12 mouse cellular contexts compared by ENCODE assay signal in genomic region chr11:33912151-33912571, GRCm38 (mm10). TPM values are rescaled to one million over a fixed set of nuclear protein-coding genes. Genes with fewer than 3 reads are reported as not detected.
A peak's percentile ranks its signal among the peaks of the same experiment; 100 is the strongest.
DNase-seq lines count a peak whose midpoint lies in the region; ATAC-seq and TF ChIP-seq lines count a peak whose summit lies in the region.
"Had no signal": no experiment of that assay in that cellular context is flagged by ENCODE, and none has a peak within 500 bp of the region (broad histone marks: within the 10 kb centered on the region; RNA-seq: fewer than 3 reads in every experiment).

No protein-coding gene starts in this region.

- no peaks in the 10 kb centered on the region for H3K4me1 ChIP-seq in heart, postnatal 0 days (ENCODE audit: control insufficient read depth, insufficient read depth)
- peaks cover 20 to 50% of the 10 kb centered on the region in 2 experiments for H3K4me1 ChIP-seq in MEL (ENCODE audit: control insufficient read depth in 1 of 2, insufficient read depth in 2 of 2, low read length in 2 of 2)
- peaks cover 16% of the 10 kb centered on the region for H3K4me1 ChIP-seq in limb, embryonic 14.5 days (ENCODE audit: control insufficient read depth, insufficient read depth, low read length)
- H3K4me1 ChIP-seq: intestine, embryonic 15.5 days had no signal

- no peak for TF ChIP-seq CTCF in heart, postnatal 0 days (IDR thresholded peaks at IDR 0.05; ENCODE audit: low read depth)
- no peak for TF ChIP-seq CTCF in MEL (IDR thresholded peaks at IDR 0.05 in 2 of 3, conservative IDR thresholded peaks at IDR 0.05 in 1 of 3; ENCODE audit: control insufficient read depth in 1 of 3, insufficient read depth in 1 of 3, low read depth in 2 of 3, low read length in 3 of 3, poor library complexity in 1 of 3, severe bottlenecking in 1 of 3)

- TF ChIP-seq EP300 in heart, postnatal 0 days (IDR thresholded peaks at IDR 0.05; ENCODE audit: low read depth) = no peak
- peak in 1 of 2 experiments; percentile 84; a peak in 2 of 4 replicates for TF ChIP-seq EP300 in MEL (IDR thresholded peaks at IDR 0.05; ENCODE audit: low read depth in 1 of 2, low read length in 2 of 2)

- intact Hi-C loops in heart, postnatal 14 days (cut with DNase I) = no loop called here
- intact Hi-C loops in gastrocnemius, postnatal 36 days (cut with DNase I) = no loop called here
- intact Hi-C loops in left cerebral cortex, postnatal 25 days (cut with DNase I) = no loop called here

- TF ChIP-seq RAD21 in MEL (IDR thresholded peaks at IDR 0.05; ENCODE audit: low read depth, low read length) = no peak

- no peaks in the 10 kb centered on the region for H3K9me3 ChIP-seq in heart, postnatal 0 days (replicated peaks; ENCODE audit: control insufficient read depth, low read length)
- H3K9me3 ChIP-seq in MEL (replicated peaks; ENCODE audit: insufficient read depth, low read length) = no peaks in the 10 kb centered on the region
- no peaks in the 10 kb centered on the region for H3K9me3 ChIP-seq in limb, embryonic 14.5 days (ENCODE audit: control insufficient read depth, low read length)
- H3K9me3 ChIP-seq: intestine, embryonic 15.5 days had no signal

- H3K4me2 ChIP-seq in heart, postnatal 0 days (ENCODE audit: low read depth, low read length) = no peak overlapping the region
- H3K4me2 ChIP-seq in limb, embryonic 14.5 days (replicated peaks; ENCODE audit: low read depth, low read length, severe bottlenecking) = no peak overlapping the region
- H3K4me2 ChIP-seq: intestine, embryonic 15.5 days had no signal

- H3K9ac ChIP-seq in heart, postnatal 0 days (replicated peaks; ENCODE audit: low read depth, low read length) = no peak overlapping the region
- H3K9ac ChIP-seq in MEL (ENCODE audit: control insufficient read depth, low read depth, low read length, poor library complexity, severe bottlenecking) = no peak overlapping the region
- H3K9ac ChIP-seq in limb, embryonic 14.5 days (ENCODE audit: low read depth, low read length, severe bottlenecking) = no peak overlapping the region
- H3K9ac ChIP-seq: intestine, embryonic 15.5 days had no signal

- ATAC-seq in heart, postnatal 0 days (ENCODE audit: insufficient read depth, low read depth) = no peak
- peak; percentile 65 for ATAC-seq in limb, embryonic 14.5 days (ENCODE audit: low FRiP score, low read depth)
- ATAC-seq: intestine, embryonic 15.5 days had no signal

- H3K27me3 ChIP-seq in heart, postnatal 0 days (ENCODE audit: control insufficient read depth, insufficient read depth, low read length) = 0 out of 2 replicates have a peak, but pooled peaks cover 2% of the 10 kb centered on the region
- H3K27me3 ChIP-seq in MEL (ENCODE audit: control insufficient read depth in 1 of 2, insufficient read depth in 2 of 2, low read length in 2 of 2) = no peaks in the 10 kb centered on the region
- no peaks in the 10 kb centered on the region for H3K27me3 ChIP-seq in limb, embryonic 14.5 days (ENCODE audit: control insufficient read depth, insufficient read depth, low read length)
- H3K27me3 ChIP-seq: intestine, embryonic 15.5 days had no signal

- no peak overlapping the region for H3K4me3 ChIP-seq in heart, postnatal 0 days (ENCODE audit: low read depth, low read length)
- no peak overlapping the region for H3K4me3 ChIP-seq in MEL (ENCODE audit: control insufficient read depth in 1 of 2, insufficient read depth in 1 of 2, low read depth in 2 of 2, low read length in 2 of 2)
- H3K4me3 ChIP-seq in limb, embryonic 14.5 days (replicated peaks; ENCODE audit: low read length) = no peak overlapping the region
- H3K4me3 ChIP-seq: intestine, embryonic 15.5 days had no signal

- no peak overlapping the region for H3K27ac ChIP-seq in heart, postnatal 0 days (ENCODE audit: low read depth)
- 0 out of 2 replicates have a peak overlapping the region, but pooled peaks have one; percentile 3 for H3K27ac ChIP-seq in MEL (ENCODE audit: control insufficient read depth, low read depth, low read length)
- H3K27ac ChIP-seq in limb, embryonic 14.5 days (replicated peaks; ENCODE audit: low read depth, low read length) = no peak overlapping the region
- H3K27ac ChIP-seq: intestine, embryonic 15.5 days had no signal

- peak; percentile 23 for DNase-seq in heart, postnatal 0 days (ENCODE audit: low spot score)
- no peak for DNase-seq in heart, postnatal 14 days
- peak; percentile 63 for DNase-seq in MEL (ENCODE audit: low read depth, low spot score)
- DNase-seq in cerebellum, adult 18-20 months = peak; percentile 46 to 54
- DNase-seq in limb, embryonic 14.5 days (ENCODE audit: low spot score) = no peak
- DNase-seq in gastrocnemius, postnatal 36 days = no peak
- DNase-seq in left cerebral cortex, postnatal 25 days (ENCODE audit: low spot score in 2 of 2) = no peak
- DNase-seq in frontal cortex, postnatal 25 days (ENCODE audit: low spot score in 2 of 2) = no peak
- DNase-seq: gastrocnemius, postnatal 25 days; right cerebral cortex, postnatal 25 days; thymus, adult 2 months had no signal

- 19% methylated on average over 2 of the region's 2 CpGs for WGBS in heart, postnatal 0 days
- WGBS in limb, embryonic 14.5 days = 20% methylated on average over 2 of the region's 2 CpGs

- no peak for TF ChIP-seq POLR2A in MEL (IDR thresholded peaks at IDR 0.05; ENCODE audit: control insufficient read depth in 1 of 2, insufficient read depth in 1 of 2, low read depth in 1 of 2, low read length in 2 of 2, poor library complexity in 1 of 2)
- TF ChIP-seq POLR2A in limb, embryonic 14.5 days (IDR thresholded peaks at IDR 0.05; ENCODE audit: borderline replicate concordance, extremely low read depth, insufficient read depth, insufficient read length) = no peak

- no peaks in the 10 kb centered on the region for H3K36me3 ChIP-seq in heart, postnatal 0 days (replicated peaks; ENCODE audit: control insufficient read depth, insufficient read depth, low read length)
- H3K36me3 ChIP-seq in MEL (ENCODE audit: control insufficient read depth in 1 of 2, insufficient read depth in 2 of 2, low read length in 2 of 2) = peaks cover 0 to 33% of the 10 kb centered on the region in 2 experiments; a peak in 2 of 4 replicates
- H3K36me3 ChIP-seq in limb, embryonic 14.5 days (ENCODE audit: control insufficient read depth, insufficient read depth, low read length) = no peaks in the 10 kb centered on the region
- H3K36me3 ChIP-seq: intestine, embryonic 15.5 days had no signal

- H3K79me2 ChIP-seq in MEL (ENCODE audit: control insufficient read depth, insufficient read depth, low read length, poor library complexity) = no peaks in the 10 kb centered on the region

TF ChIP-seq in MEL, 35 proteins besides CTCF, POLR2A, EP300 and RAD21:
- TF ChIP-seq SMC3 (IDR thresholded peaks at IDR 0.05; ENCODE audit: low read depth, low read length) (no peak), ZMIZ1 (IDR thresholded peaks at IDR 0.05; ENCODE audit: low read depth, low read length) (no peak), MAZ (IDR thresholded peaks at IDR 0.05; ENCODE audit: low read depth, low read length) (0 out of 2 replicates have a peak, but pooled peaks have one; percentile 33), NELFE (IDR thresholded peaks at IDR 0.05; ENCODE audit: low read depth, low read length) (no peak), TAL1 (IDR thresholded peaks at IDR 0.05; ENCODE audit: low read length) (no peak), RCOR1 (IDR thresholded peaks at IDR 0.05; ENCODE audit: low read depth, low read length) (peak; percentile 52; the same call in 1 of the 2 replicates), MAX (IDR thresholded peaks at IDR 0.05; ENCODE audit: low read length) (no peak), NRF1 (IDR thresholded peaks at IDR 0.05; ENCODE audit: insufficient read depth, low read depth, low read length, poor library complexity, severe bottlenecking) (no peak), CHD1 (IDR thresholded peaks at IDR 0.05; ENCODE audit: low read depth, low read length) (no peak), POLR2AphosphoS5 (IDR thresholded peaks at IDR 0.05; ENCODE audit: borderline replicate concordance, low read depth, low read length) (no peak), ZKSCAN1 (IDR thresholded peaks at IDR 0.05; ENCODE audit: low read depth, low read length) (no peak), TBP (IDR thresholded peaks at IDR 0.05; ENCODE audit: low read depth, low read length) (no peak), BHLHE40 (IDR thresholded peaks at IDR 0.05; ENCODE audit: borderline replicate concordance, low read depth, low read length) (peak; percentile 27; the same call in 1 of the 2 replicates), USF1 (IDR thresholded peaks at IDR 0.05; ENCODE audit: low read depth, low read length) (no peak), GATA1 (IDR thresholded peaks at IDR 0.05; ENCODE audit: low read depth, low read length) (no peak; the same call in 1 of the 2 replicates), TCF12 (IDR thresholded peaks at IDR 0.05; ENCODE audit: low read depth, low read length) (peak; percentile 92), MEF2A (IDR thresholded peaks at IDR 0.05; ENCODE audit: extremely low read depth, insufficient replicate concordance, low read depth, low read length, poor library complexity, severe bottlenecking) (no peak), ETS1 (IDR thresholded peaks at IDR 0.05; ENCODE audit: low read depth, low read length) (peak; percentile 87), POLR2AphosphoS2 (IDR thresholded peaks at IDR 0.05; ENCODE audit: low read length) (no peak), ZC3H11A (IDR thresholded peaks at IDR 0.05; ENCODE audit: low read depth, low read length) (no peak), CHD2 (IDR thresholded peaks at IDR 0.05; ENCODE audit: low read length) (no peak), USF2 (IDR thresholded peaks at IDR 0.05; ENCODE audit: borderline replicate concordance in 1 of 2, insufficient read depth in 1 of 2, low read depth in 1 of 2, low read length in 2 of 2) (no peak), MYB (IDR thresholded peaks at IDR 0.05; ENCODE audit: low read depth, low read length) (no peak)

RNA-seq across cellular contexts. Expression of gene Kcnmb1, which starts 50.7 kb away (rescaled TPM):
- 1.5 and 1.6 TPM in 2 replicates for total RNA-seq in heart, postnatal 0 days (2014; rRNA removed; ENCODE audit: low replicate concordance)
- polyA plus RNA-seq in heart, postnatal 0 days (2015; fragmentation: Nextera tagmentation; extraction: Ambion mirVana) = 0.41 and 0.44 TPM in 2 replicates
- 1 to 10 TPM in 1 of 2 experiments, under 1 TPM in 1; 0.80 to 1.1 TPM for total RNA-seq in heart, postnatal 14 days (2021)
- total RNA-seq in MEL (2012; rRNA removed) = 0.42 and 0.85 TPM in 2 replicates
- polyA plus RNA-seq in MEL (2012; ENCODE audit: insufficient read depth in 1 of 2, insufficient read length in 2 of 2, low read depth in 1 of 2, low replicate concordance in 2 of 2, missing spikeins in 1 of 2) = under 1 TPM in 1 of 2 experiments, not detected in 1; 0.15 TPM
- 0.10 and 0.13 TPM in 2 replicates for polyA plus RNA-seq in limb, embryonic 14.5 days (2012; rRNA removed)
- polyA plus RNA-seq in limb, embryonic 14.5 days (2014; fragmentation: Nextera tagmentation; extraction: Ambion mirVana) = 0.07 and 0.18 TPM in 2 replicates
- under 1 TPM; 0.10 TPM for total RNA-seq in gastrocnemius, postnatal 36 days (2021)
- under 1 TPM in 1 of 2 experiments, not detected in 1; 0.25 TPM for total RNA-seq in left cerebral cortex, postnatal 25 days (2021)

Comparison
In these comparisons a context has a peak if more than half of its experiments do, and no peak if none do; other contexts are left out.
1. DNase-seq: peak in heart, postnatal 0 days (single experiment), MEL (single experiment) and cerebellum, adult 18-20 months (2 of 2); none in heart, postnatal 14 days (0 of 2), limb, embryonic 14.5 days (single experiment), gastrocnemius, postnatal 36 days (0 of 2), left cerebral cortex, postnatal 25 days (0 of 2) and frontal cortex, postnatal 25 days (0 of 2).